Mouse (Mus musculus) NIH3T3 (cell line): ENCODE data around the gene Ube2l6.
"Not testable (repeated sequence)": the region's sequence is repeated elsewhere in the genome, so short reads cannot be mapped to it uniquely, and the experiment has no call there.

Experiments
- DNase-seq: peaks from one replicate; pipeline ENCODE4 v3.0.0-alpha.2; 2012; ENCODE audit warnings: low read depth

Gene Ube2l6

DNA sequence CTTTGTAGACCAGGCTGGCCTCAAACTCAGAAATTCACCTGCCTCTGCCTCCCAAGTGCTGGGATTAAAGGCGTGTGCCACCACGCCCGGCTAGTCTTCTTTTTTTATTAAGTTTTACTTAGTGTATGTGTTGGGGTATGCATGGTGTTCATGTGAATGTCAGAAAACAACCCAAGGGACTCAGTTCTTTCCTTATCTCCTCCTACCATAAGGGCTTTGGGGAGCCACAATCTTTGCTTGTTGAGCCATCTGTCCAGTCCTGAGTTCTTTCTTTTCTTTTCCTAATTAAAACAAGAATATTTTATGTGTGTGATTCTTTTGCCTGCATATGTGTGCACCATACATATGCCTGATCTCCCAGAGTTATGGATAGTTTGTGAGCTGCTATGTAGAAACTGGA, 5.5 kb upstream of the Ube2l6 start:
- no peak for DNase-seq

DNA sequence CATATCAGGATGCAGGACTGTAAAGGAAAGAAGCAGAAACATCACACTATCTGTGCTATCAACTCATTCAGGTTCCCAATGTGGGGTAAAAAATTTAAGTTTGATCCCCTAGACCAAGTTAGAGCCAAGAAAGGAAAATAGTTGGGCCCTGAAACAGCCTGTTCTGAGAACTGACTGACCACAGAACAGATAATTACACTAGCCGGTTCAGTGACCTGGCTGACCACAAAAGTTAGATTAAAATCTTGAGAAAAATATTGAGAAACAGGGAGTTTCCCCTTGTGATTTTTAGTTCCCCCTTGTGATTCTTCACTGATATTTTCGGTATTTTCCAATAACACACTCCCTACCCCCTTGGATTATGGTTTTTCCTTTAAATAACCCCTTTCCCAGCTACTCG, 4.8 kb upstream of the Ube2l6 start:
- DNase-seq, result peak; percentile 36

DNA sequence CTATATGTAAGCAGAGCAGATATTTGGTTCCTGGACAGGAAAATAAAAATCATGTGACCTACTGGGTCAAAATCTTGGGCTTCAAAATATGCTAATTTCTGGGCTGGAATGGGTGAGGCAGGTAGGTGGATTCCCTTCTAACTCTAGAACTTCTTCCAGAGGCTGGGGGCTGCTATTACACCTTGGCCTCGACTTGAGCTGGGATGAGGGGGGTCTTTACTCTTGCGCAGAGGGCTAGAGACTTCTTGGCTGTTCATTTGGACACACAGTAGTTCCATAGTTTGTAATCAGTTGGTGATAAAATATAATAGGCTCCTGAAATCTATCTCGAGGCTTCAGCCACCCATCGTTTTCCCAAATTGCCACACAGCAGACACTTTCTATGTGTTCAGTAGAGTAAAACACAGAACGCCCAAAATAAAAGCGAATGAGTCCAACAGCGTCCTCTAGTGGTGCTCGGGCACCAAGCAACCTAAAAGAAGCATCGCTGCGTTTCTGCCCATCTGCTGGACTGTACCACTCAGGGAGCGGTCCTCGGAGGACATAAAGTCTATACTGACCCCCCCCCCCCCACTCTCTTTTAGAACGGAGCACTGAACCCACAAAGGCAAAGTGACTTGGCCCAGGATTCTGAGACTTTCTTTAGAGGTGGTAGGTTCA, 665 bp upstream of the Ube2l6 start:
- DNase-seq, result peak; percentile 96

DNA sequence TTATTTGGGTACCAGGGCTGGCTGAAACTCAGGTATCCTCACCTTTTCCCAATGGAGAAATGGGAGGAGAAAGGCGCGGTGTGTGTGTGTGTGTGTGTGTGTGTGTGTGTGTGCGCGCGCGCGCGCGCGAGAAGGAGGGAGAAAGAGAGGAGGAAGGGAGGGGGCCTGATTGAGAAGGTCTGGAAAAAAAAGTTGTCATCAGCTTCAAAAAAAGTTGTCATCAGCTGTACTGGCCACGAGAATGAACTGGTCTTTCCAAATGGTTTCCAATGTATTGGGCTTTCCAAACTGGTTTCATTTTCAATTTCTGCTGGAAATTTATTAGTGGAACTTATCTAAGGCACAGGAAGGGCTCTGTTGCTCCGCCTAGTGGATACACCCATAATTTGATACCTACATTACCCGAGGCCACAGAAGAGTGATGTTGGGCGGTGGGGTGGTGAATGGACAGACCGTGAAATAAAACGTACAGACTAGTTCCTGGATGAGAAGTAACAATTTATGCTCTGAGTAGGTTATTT, 473 bp downstream of the Ube2l6 start:
- peak; percentile 91 for DNase-seq

DNA sequence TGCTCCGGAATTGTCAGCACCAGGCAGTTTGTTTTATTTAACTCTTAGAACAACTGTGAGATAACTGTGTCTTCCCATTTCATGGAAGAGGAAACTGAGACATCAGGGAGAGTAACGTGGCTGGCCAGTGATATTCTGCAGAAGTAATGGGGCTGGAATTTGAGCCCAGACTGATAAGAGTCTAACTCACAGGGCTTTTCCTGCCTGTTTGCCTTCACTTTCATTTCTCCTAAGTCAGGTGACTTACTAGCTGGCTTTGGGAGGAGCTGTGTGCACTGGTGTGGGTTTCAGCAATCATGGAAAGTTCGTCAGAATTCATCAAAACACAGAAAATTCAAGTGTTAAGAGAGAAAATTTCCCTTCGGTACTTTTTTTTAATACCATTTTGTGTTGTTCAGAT, 1.7 kb downstream of the Ube2l6 start:
- peak; percentile 20 for DNase-seq

DNA sequence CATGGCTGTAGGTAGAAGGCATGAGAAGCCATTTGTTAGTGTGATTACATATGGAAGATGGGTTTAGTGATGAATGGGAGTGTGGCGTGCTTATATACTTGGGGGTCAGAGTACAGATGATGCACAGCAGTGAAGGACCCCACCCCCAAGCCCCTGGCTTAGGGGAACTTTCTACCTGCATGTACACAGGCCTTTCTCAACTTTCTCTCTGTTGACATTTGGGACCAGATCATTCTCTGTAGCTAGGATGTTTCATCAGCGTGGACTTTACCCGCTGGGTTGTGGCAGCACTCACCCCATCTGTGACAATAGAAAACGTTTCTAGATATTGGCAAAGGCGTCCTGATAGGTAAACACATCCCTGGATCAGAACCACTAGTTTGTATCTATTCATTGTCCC, 2.6 kb downstream of the Ube2l6 start:
- DNase-seq, result not testable (repeated sequence)

DNA sequence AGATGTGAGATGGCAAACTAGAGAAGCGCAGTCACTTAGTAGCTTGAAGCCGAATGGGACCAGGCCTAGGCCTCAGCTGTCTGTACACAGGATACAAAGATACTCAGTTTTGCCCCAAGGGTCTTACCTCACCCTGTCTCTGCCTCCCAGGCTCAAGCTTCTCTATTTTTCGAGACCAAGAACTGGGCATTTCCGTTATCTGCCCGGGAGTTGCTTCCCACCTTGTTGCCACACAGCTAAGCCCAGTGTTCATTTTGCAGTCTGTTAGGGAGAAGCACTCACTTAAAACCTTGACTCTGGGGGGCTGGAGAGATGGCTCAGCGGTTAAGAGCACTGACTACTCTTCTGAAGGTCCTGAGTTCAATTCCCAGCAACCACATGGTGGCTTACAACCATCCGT, 5.3 kb downstream of the Ube2l6 start:
- no peak for DNase-seq

DNA sequence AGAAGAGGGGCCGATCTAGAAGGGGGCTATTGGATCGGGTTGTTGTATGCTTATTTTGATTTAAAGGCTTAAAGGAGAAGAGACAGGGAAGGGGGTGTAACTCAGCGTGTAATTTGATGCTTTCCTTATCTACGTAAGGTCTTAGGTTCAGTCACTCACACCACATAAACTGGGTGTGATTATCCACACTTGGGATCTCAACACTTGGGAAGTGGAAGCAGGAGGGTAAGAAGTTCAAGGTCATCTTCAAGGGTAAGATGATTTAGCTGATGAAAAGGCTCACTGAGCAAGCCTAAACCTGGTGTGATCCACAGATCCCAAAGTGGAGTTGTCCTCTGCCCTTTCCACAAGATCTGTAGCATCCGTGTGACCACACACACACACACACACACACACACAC, 7.9 kb downstream of the Ube2l6 start:
- no peak for DNase-seq

DNA sequence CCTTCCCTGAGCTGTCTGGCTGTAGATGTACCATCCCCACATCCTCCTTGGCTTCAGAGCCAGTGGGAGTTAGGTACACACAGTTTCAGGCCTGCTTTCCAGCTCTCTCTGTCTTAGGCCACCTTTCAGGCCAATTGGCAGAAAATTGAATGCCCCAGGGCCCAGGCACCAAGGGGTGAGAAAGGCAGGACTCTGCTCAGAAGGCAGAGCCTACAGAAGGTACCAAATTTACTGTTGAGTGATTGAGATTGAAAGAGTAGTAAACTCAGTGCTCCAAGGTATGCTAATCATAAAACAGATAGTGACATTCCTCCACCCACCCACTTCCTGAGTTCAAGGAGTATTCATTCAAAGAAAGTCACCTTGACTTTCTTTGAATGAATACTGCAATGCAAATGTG, 10.7 kb downstream of the Ube2l6 start:
- no peak for DNase-seq

DNA sequence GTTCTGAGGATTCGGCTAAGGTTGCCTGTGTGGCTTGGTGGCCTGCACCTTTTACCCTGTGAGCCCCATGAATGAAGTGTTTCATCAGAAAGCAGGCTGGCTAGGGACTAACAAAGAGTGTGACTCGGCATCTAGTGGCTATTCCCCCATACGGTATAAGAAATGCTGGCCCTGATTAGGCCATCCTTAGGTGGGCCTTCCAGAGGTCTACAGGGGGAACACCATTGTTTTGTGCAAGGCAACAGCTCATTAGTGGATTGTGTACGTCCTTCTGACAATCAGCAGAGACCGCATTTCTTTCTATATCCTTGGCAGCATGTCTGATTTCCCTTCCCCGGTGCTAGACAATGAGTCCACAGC, 11.9 kb downstream of the Ube2l6 start:
- no peak for DNase-seq

DNA sequence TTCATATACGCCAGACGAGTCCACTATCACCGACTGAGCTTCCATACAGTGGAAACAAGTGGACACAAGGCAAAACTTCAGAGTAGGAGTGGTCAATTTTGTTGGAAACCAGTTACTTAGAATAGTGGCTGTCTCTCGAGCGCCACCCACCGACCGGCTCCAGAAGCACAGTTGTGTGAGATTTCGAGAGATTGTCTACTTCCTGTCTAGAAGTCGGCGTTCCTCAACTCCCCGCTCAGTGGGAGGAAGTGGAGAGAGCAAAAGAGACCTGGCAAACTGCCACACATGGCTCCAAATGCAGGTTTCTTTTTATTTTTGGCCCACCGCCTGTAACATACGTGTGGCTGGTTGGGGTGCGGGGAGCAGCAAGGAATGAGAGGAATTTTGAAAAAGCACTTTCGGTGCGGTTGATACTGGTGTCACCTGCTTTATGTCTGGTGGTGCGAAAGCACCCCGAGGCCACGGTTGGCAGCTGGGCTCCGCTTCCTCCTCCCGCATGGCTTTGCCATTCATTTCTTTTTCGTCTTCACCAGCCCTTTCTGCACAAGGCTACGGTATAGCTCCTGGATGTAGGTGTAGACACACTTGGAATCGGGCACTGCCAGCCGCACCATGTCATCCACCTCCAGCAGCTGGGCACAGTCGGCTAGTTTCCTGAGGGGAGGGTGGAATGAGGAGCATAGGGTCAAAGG, 12.4 kb downstream of the Ube2l6 start:
- DNase-seq, result peak; percentile 62

DNA sequence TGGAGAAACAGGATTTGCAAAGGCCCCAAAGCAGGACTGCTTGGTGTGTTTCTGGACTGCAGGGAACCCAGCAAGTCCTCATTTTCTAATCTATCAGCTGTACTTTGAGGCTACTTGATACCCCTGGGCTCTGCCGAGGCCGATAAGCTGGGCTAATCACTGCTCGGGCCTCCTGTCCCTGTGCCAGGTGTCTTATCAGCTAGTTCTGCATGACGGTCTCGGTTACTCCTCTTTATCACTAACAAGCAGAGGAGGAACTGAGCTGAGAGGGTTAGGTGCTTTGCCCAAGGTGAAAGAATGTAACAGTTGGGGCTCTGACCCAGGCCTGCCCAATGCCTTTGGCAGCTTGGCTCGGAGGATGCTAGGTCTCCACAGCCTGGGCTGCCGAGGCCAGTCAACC, 13.3 kb downstream of the Ube2l6 start:
- DNase-seq, result no peak

DNA sequence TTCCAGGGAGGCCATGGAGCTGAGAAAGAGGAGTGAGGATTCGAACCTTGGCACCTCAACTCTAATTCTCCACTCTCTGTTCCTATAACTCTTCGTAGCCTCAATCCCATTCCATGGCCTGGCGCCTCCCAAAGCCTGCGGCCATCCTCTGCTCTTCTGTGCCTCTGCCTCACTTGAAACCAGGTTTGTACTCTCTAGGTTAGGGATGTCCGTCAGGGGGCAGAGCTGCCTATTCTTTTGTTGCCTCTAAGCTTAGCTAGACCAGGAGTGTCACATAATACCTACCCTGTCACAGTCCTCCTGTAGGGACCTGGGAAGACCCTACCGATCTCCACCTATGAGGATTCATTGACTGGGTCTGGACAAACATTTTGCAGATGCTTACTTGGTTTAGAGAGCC, 14.0 kb downstream of the Ube2l6 start:
- no peak for DNase-seq

DNA sequence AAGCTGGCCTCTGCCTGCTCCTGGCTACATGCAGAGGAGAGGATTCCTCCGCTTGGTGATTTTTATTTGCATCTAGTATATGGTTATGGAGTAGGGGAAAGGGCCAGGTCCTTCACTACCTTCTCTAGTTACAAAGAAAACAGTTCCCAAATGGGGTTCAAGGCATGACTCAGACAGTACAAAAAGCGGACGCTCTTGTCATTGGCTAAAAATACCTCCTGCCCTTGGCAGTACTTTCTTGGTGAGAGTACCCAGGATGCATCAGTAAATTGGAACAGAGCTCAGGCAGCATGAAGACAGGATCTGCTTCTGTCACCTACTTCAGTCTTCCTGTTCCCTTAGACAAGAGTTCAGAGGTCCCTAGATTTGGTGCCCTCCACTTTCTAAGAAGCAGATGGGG, 21.2 kb downstream of the Ube2l6 start:
- DNase-seq, result peak; percentile 79

DNA sequence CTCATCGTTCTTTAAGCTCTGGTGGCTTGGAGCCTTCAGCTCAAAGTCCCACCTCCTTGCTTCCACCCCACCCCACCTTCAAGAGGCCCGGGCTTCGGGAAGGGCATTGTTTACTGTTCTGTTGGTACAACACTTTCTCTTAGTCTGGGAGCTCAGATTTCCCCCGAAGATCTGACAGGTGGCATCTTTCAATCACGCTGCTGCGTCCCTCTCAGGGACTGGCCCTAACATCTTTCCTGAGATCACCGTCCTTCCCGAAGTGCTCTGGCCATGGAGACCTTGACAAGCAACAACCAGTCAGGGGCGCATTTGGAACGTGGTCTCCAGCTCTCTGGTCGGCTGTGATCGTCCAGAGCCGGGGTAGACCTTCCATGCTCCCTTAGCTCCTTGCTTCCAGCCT, 23.9 kb downstream of the Ube2l6 start, which contains the start of gene Smtnl1:
Gene Smtnl1, minus strand, starts transcription at position 101 of the 400 bp plus-strand sequence.
- DNase-seq, result no peak

DNA sequence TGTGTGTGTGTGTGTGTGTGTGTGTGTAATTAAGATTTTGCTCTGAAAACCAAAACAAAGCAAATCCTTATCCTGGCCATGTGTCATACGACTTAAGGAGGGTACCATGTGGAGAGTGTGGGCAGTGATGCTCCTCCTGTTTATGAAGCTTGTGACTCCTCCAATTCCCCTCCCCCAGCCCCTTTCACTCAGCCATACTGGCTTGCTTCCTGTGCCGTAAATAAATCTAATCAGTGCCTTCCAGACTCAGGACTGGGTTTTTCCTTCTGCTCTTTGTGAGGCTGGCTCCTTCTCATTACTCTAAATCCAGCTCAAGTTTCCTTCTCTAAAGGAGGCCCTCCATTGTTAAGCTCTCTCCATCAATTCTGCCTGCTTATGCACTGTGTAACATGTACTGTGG, 24.6 kb downstream of the Ube2l6 start:
- peak; percentile 52 for DNase-seq

DNA sequence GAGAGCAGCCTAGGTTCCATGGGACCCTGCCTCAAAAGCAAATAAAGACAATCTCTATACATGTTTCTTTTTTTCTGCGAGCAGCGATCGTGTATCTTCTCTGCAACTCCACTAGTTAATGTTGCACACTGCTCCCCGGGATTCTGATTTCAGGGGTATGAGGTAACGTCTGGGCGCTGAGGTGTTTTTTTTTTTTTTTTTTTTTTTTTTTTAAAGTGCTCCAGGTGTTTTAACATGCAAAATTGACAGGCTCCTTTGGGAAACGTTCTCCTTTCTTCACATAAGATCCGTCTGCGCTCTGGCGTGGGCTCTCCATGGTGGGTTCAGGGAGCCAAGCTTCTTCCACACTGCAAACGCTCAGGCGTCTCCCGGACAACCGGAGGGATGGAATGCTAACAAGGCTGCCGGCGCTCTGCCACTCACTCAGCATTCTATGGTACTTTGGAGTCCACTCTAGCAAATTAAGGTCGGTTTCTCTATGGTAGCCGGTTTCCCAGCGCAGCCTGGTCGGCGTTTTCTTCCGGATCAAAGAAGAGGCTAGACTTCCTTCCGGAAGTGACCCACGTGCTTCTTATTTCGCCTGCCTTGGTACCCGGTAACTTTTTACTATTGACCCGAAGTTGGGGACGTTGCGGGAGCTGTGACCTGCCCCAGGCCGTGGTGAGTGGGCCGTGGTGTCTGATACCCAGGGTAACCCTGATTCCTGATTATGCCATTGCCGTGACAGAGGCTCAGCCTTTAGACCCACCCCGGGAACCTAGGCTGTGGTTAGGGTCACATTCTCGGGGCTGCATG, 28.1 kb downstream of the Ube2l6 start, which contains the start of gene Timm10:
Gene Timm10, plus strand, starts transcription at position 510 of the 795 bp plus-strand sequence.
- DNase-seq, result peak; percentile 96

DNA sequence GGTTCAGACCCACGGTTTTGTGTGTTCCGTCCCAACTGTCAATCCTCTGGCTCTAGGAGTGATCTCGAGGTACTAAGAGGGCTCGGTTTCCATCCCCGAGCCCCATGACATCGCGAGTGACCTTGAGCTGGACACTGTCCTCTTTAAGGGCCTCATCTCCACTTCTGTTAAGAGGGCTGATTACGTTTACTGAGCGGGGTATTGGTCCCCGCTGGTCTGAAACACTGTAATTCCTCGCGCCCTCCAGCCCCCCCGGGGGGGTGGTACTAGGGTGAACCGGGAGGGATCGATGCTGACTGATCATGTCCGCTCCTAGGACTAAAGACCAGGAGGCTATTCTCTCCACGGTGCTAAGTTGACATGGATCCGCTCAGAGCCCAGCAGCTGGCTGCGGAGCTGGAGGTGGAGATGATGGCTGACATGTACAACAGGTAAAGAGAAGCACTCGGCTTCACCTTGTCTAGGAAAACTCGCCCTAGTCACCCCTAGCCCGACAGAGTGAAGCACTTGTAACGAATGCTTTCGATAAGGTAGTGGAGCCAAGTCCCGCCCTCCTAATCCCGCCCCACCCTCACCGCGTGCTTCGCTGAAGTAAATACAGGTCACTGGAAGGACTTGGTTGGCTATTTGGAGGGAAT, 28.8 kb downstream of the Ube2l6 start:
- peak; percentile 60 for DNase-seq

DNA sequence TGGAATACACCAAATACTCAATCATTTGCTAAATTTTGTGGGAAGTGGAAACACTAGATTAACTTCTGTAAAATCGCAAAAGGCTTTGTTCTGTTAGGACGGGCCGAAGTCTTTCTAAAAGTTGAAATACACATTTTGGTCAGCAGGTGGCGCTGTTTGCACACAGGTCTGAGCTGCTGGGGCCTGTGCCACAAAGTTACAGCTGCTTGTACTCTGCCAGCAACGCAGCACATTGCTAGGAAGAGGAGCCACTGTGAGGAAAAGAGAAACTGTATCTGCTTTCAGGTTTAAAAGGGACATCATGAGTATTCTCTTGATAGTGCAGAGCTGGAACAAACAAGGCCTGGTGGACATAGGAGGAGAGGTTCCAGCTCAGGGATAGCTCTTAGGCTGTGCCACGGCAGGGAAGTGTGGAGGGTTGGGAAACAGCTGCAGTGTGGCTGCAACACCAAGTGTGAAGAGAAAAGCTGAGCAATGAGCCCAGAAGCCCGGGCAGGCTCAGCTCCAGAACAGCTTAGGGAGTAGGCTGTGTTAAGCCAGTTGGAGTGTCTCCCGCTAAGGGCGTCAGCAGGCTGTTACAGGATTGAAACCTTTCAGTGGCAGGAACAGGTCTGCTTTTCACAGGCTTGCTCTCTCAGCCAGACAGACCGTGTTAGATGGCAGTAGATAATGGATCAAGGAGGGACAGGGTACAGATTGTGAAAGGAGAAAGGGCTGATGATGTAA, 33.2 kb downstream of the Ube2l6 start:
- DNase-seq, result peak; percentile 96

DNA sequence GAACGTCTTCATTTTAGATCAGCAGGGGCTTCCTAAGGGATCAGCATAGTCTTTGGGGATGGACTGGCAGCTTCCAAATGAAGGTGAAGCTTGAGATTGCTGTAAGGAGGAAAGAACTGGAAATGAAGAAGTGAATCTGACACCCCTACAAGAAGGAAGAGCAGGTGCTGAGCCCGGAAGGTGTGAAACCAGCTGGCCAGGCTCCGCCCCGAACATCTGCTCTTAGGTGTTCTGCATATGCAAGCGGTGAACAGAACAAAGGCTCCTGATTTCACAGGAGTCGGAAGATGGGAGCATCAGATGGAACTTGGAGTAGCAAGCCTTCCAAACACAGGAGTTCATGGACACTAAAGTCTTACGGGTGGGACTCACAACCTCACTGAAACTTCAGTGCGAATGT, 38.5 kb downstream of the Ube2l6 start:
- DNase-seq, result no peak

DNA sequence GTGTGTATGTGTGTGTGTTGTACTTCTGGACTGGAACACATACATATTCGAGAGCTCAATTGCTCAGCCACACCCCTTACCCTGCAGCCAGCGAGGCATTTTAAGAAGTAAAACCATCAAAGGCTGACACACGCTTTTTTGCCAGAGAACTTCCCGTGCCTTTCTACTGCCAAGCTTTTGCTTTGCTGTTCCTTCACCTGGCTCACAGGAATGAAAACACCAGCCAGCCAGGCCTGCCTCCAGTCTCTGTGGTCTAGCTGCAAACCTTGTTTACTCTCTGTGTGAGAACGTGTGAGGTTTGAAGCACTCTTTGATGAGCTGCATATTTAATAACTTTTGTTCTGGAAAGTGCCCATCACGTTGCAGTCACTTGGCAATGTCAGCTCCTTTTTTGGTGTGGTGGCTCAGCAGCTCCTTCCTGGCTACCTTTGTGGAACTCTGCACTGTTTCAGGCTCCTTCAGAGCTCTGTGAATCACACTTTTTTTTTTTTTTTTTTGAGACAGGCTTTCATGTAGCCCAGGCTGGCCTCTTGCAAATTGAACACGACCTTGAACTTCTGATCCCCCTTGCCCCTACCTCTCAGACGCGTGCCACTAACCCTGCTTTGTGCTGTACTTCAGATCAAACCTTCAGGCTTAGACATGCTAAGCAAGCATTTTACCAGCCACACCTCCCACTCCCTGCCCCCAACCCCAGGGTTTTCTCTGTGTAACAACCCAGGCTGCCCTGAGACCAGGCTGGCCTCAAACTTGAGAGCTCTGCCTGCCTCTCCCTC, 39.4 kb downstream of the Ube2l6 start:
- DNase-seq, result no peak
